Mouse (Mus musculus) liver, adult 2 months (tissue): ENCODE data around the gene Upf1. TPM values are rescaled to one million over a fixed set of nuclear protein-coding genes. Genes with fewer than 3 reads are reported as not detected.
A peak's percentile ranks its signal among the peaks of the same experiment; 100 is the strongest.

Experiments
- DNase-seq: peaks from one replicate; pipeline ENCODE4 v3.0.0-alpha.2; 2011; ENCODE audit warnings: low read depth, low spot score; ENCODE audit errors: extremely low read depth
- H3K27ac ChIP-seq: fragments of 200-500 bp; replicated peaks from 2 replicates; pipeline ENCODE4 v1.5.1; 2012; ENCODE audit warnings: low read depth, mild to moderate bottlenecking, control low read depth, inconsistent platforms, low read length; ENCODE audit not compliant: insufficient read depth
- H3K27me3 ChIP-seq: fragments of 200-500 bp; 2 replicates; pipeline ENCODE4 v1.6.1; 2012; ENCODE audit warnings: mild to moderate bottlenecking, moderate library complexity, low read length, inconsistent platforms; ENCODE audit not compliant: control insufficient read depth, insufficient read depth
- H3K36me3 ChIP-seq: fragments of 200-500 bp; 2 replicates; pipeline ENCODE4 v1.6.1; 2012; ENCODE audit warnings: low read length, inconsistent platforms; ENCODE audit not compliant: control insufficient read depth, insufficient read depth
- H3K4me1 ChIP-seq: fragments of 200-500 bp; 2 replicates; pipeline ENCODE4 v1.6.1; 2011; ENCODE audit warnings: low read length; ENCODE audit not compliant: control insufficient read depth, insufficient read depth
- H3K4me3 ChIP-seq: fragments of 200-500 bp; 2 replicates; pipeline ENCODE4 v1.5.1; 2011; ENCODE audit warnings: low read depth, mild to moderate bottlenecking, control low read depth, low read length, moderate library complexity; ENCODE audit not compliant: insufficient read depth
- H3K79me2 ChIP-seq: fragments of 200-500 bp; 2 replicates; pipeline ENCODE4 v1.6.1; 2012; ENCODE audit warnings: inconsistent platforms, mild to moderate bottlenecking, low read length, moderate library complexity; ENCODE audit not compliant: control insufficient read depth, insufficient read depth
- H3K9ac ChIP-seq: fragments of 200-500 bp; 2 replicates; pipeline ENCODE4 v1.6.1; 2012; ENCODE audit warnings: low read depth, mild to moderate bottlenecking, control low read depth, inconsistent platforms, low read length
- CTCF ChIP-seq: fragments of 200-500 bp; IDR thresholded peaks from 2 replicates; pipeline ENCODE4 v1.5.1; 2011; ENCODE audit warnings: low read depth, low read length, control low read depth
- POLR2A ChIP-seq: fragments of 200-500 bp; IDR thresholded peaks from 2 replicates; pipeline ENCODE4 v1.6.1; 2011; ENCODE audit warnings: low read length, control low read depth; ENCODE audit not compliant: insufficient read depth; ENCODE audit errors: extremely low read depth
- WGBS: fragments of 180-500 bp; shearing (Covaris S2); methylation state at CpG from one replicate; pipeline ENCODE4 v1.1.7; 2018; 5-methylcytosine and 5-hydroxymethylcytosine counted together
- polyA plus RNA-seq: library from polyadenylated mRNA; depleted of rRNA; stranded (reverse); fragments of >200 nt; gene quantifications from 2 replicates; pipeline ENCODE4 v1.2.3, GENCODE M21; 2012
- total RNA-seq: library from RNA; depleted of rRNA; stranded (reverse); fragments of >200 nt; gene quantifications from 2 replicates; pipeline ENCODE4 v1.2.3, GENCODE M21; 2014

The Upf1 gene
- total and polyA plus RNA-seq, 2 experiments = 19.0 to 22.3 TPM

GRCm38 (mm10) chr8:70354004-70354403, 926 bp upstream of the Upf1 start:
- Histone ChIP-seq H3K36me3 (no peaks in the 10 kb centered on the region), H3K4me1 (peaks cover 29% of the 10 kb centered on the region), H3K9ac (peak overlapping the region; percentile 43), H3K27ac (peak overlapping the region; percentile 46), H3K79me2 (peaks cover 39% of the 10 kb centered on the region; the same call in 1 of the 2 replicates), H3K4me3 (no peak overlapping the region), H3K27me3 (no peaks in the 10 kb centered on the region)
- no peak for DNase-seq
- TF ChIP-seq POLR2A (no peak), CTCF (no peak)
- WGBS = 37% methylated on average over 4 of the region's 4 CpGs

GRCm38 (mm10) chr8:70352657-70353151, 374 bp downstream of the Upf1 start:
- no peaks in the 10 kb centered on the region for H3K36me3 ChIP-seq
- H3K27me3 ChIP-seq = no peaks in the 10 kb centered on the region
- H3K4me3 ChIP-seq = peak overlapping the region; percentile 96
- under 1% methylated on average over 64 of the region's 64 CpGs for WGBS
- peak overlapping the region; percentile 99 for H3K9ac ChIP-seq
- peaks cover 38% of the 10 kb centered on the region for H3K4me1 ChIP-seq
- DNase-seq = no peak
- peak overlapping the region; percentile 37 for H3K27ac ChIP-seq
- TF ChIP-seq CTCF (no peak), POLR2A (no peak)
- peaks cover 46% of the 10 kb centered on the region; the same call in 1 of the 2 replicates for H3K79me2 ChIP-seq

GRCm38 (mm10) chr8:70352000-70352384, 1.1 kb downstream of the Upf1 start:
- no peak for TF ChIP-seq POLR2A
- TF ChIP-seq CTCF = no peak
- Histone ChIP-seq H3K4me1 (peaks cover 44% of the 10 kb centered on the region), H3K79me2 (peaks cover 51% of the 10 kb centered on the region; the same call in 1 of the 2 replicates), H3K27me3 (no peaks in the 10 kb centered on the region), H3K9ac (peak overlapping the region; percentile 99), H3K27ac (peak overlapping the region; percentile 37), H3K36me3 (no peaks in the 10 kb centered on the region), H3K4me3 (peak overlapping the region; percentile 96)
- DNase-seq = no peak
- WGBS = 6% methylated on average over 3 of the region's 3 CpGs

GRCm38 (mm10) chr8:70351035-70351999, 1.8 kb downstream of the Upf1 start:
- Histone ChIP-seq H3K4me1 (peaks cover 44% of the 10 kb centered on the region), H3K4me3 (peak overlapping the region; percentile 96), H3K9ac (peak overlapping the region; percentile 99), H3K36me3 (no peaks in the 10 kb centered on the region), H3K27me3 (no peaks in the 10 kb centered on the region), H3K27ac (peak overlapping the region; percentile 37), H3K79me2 (peaks cover 57% of the 10 kb centered on the region)
- peak; percentile 42 for DNase-seq
- TF ChIP-seq CTCF = no peak
- TF ChIP-seq POLR2A = no peak
- WGBS = 29% methylated on average over 15 of the region's 15 CpGs

- H3K36me3 ChIP-seq = peaks cover 7% of the 10 kb centered on the region; the same call in 1 of the 2 replicates
- DNase-seq = peak; percentile 91
- H3K27ac ChIP-seq = no peak overlapping the region
- 13% methylated on average over 1 of the region's 1 CpGs for WGBS
- H3K27me3 ChIP-seq = no peaks in the 10 kb centered on the region
- H3K79me2 ChIP-seq = peaks cover 73% of the 10 kb centered on the region
- H3K9ac ChIP-seq = no peak overlapping the region
- H3K4me3 ChIP-seq = no peak overlapping the region
- peaks cover 37% of the 10 kb centered on the region for H3K4me1 ChIP-seq
- no peak for TF ChIP-seq CTCF
- TF ChIP-seq POLR2A = no peak
Measured at GRCm38 (mm10) chr8:70347860-70348420, 5.1 kb downstream of the Upf1 start.
